Mouse (Mus musculus) hindbrain, embryonic 11.5 days (tissue): ENCODE data around the gene Fam178b. TPM values are rescaled to one million over a fixed set of nuclear protein-coding genes. Genes with fewer than 3 reads are reported as not detected.
A peak's percentile ranks its signal among the peaks of the same experiment; 100 is the strongest.

ENCODE experiments used
- ATAC-seq: fragments of 200-750 bp; cut with Nextera tagmentation; 2 replicates; pipeline ENCODE4 v1.8.0; 2017; ENCODE audit warnings: mild to moderate bottlenecking, moderate TSS enrichment, moderate library complexity; ENCODE audit not compliant: low FRiP score
- DNase-seq: peaks from one replicate; pipeline ENCODE4 v3.0.0-alpha.2; 2015; ENCODE audit warnings: low spot score
- H3K27ac ChIP-seq: fragments of 300-500 bp; sonication (generic); 2 replicates; pipeline ENCODE4 v1.5.1; 2014; ENCODE audit warnings: mild to moderate bottlenecking, low read depth, low read length
- H3K27me3 ChIP-seq: fragments of 300-500 bp; sonication (generic); 2 replicates; pipeline ENCODE4 v1.6.1; 2014; ENCODE audit warnings: mild to moderate bottlenecking, low read length, moderate library complexity, mixed read lengths; ENCODE audit not compliant: control insufficient read depth, insufficient read depth
- H3K36me3 ChIP-seq: fragments of 300-500 bp; sonication (generic); 2 replicates; pipeline ENCODE4 v1.6.1; 2014; ENCODE audit warnings: mild to moderate bottlenecking, low read length, moderate library complexity, mixed read lengths; ENCODE audit not compliant: control insufficient read depth, insufficient read depth
- H3K4me1 ChIP-seq: fragments of 300-500 bp; sonication (generic); replicated peaks from 2 replicates; pipeline ENCODE4 v1.6.1; 2014; ENCODE audit warnings: low read length, mixed read lengths; ENCODE audit not compliant: control insufficient read depth, insufficient read depth
- H3K4me2 ChIP-seq: fragments of 300-500 bp; sonication (generic); replicated peaks from 2 replicates; pipeline ENCODE4 v1.6.1; 2014; ENCODE audit warnings: mild to moderate bottlenecking, low read depth, low read length
- H3K4me3 ChIP-seq: fragments of 300-500 bp; sonication (generic); 2 replicates; pipeline ENCODE4 v1.5.1; 2014; ENCODE audit warnings: low read depth, low read length
- H3K9ac ChIP-seq: fragments of 300-500 bp; sonication (generic); 2 replicates; pipeline ENCODE4 v1.6.1; 2014; ENCODE audit warnings: low read depth, low read length
- H3K9me3 ChIP-seq: fragments of 300-500 bp; sonication (generic); 2 replicates; pipeline ENCODE4 v1.6.1; 2016; ENCODE audit warnings: low read length; ENCODE audit not compliant: control insufficient read depth
- WGBS: fragments of 180-500 bp; shearing (Covaris S2); extraction: QIAGEN DNeasy Blood & Tissue Kit; methylation state at CpG from one replicate; pipeline ENCODE4 v1.1.7; 2014; 5-methylcytosine and 5-hydroxymethylcytosine counted together
- polyA plus RNA-seq: library from polyadenylated mRNA; unstranded; fragments of >200 nt; fragmentation: Nextera tagmentation; extraction: Ambion mirVana; gene quantifications from 2 replicates; pipeline ENCODE4 v1.2.1, GENCODE M21; 2014

Fam178b gene
- polyA plus RNA-seq, 1 experiment from 2014 or later: 0.52 TPM

DNA sequence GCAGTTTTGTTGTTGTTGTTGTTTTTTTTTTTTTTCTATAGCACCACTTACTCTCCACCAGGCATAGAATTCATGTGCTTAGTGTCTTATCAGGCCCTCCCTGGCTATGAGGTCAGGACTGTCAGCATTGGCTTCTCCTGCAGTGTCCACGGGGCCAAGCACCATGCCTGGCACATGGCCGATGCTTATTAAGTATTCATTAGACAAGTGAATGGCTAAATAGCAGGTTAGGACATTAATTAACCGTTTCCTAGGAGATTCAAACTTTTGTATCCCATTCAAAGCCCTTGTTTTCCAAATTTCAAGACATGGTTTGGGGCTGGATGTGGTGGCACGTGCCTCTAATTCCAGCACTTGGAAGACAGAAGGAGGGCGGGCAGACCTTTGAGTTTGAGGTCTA is 101.7 kb downstream of the Fam178b start:
- Histone ChIP-seq H3K9ac (no peak overlapping the region), H3K4me3 (no peak overlapping the region), H3K27ac (peak overlapping the region; percentile 78; the same call in 1 of the 2 replicates), H3K9me3 (no peaks in the 10 kb centered on the region), H3K4me1 (peaks cover 8% of the 10 kb centered on the region), H3K27me3 (no peaks in the 10 kb centered on the region), H3K36me3 (no peaks in the 10 kb centered on the region), H3K4me2 (no peak overlapping the region)
- ATAC-seq: no peak
- DNase-seq: no peak
- 66% methylated on average over 5 of the region's 5 CpGs for WGBS

DNA sequence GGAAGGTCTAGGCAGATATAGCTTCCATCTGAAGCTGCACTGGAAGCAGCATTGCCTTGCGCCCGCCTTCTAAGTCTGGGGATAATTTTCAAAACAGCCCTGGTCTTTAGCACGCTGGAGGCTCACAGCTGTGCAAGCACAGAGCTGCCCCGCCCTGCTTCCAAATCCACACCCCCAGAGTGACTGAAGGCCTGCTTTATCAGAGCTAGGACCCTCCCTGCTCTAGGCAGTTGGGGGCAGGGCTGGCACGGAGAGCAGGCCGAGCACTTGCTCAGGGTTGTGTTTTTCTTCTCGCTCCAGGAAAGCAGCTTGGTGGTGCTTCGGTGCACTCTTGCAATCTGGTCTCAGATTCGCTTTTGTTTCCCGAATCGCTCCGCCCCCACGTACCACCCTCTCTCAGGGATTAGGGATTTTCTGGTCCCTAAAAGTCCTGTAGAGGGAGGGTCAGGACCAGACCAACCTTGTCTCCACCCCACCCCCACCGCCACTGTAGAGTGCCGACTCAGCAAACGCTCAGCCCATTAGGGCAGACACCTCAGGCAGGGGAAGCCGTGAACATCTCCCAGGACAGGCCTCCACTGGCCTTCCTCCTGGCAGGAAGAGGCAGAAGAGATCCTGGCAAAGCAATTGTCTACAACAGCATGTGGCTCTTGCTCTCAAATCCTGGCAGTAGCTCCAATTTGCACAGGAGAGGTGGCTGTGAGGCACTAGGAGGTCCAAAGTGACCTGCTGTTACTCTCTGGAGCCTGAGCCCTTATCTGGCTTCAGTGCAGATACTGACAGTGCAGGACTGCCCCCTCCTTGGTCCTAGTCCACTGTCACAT is 102.4 kb downstream of the Fam178b start:
- 2% methylated on average over 17 of the region's 17 CpGs for WGBS

DNA sequence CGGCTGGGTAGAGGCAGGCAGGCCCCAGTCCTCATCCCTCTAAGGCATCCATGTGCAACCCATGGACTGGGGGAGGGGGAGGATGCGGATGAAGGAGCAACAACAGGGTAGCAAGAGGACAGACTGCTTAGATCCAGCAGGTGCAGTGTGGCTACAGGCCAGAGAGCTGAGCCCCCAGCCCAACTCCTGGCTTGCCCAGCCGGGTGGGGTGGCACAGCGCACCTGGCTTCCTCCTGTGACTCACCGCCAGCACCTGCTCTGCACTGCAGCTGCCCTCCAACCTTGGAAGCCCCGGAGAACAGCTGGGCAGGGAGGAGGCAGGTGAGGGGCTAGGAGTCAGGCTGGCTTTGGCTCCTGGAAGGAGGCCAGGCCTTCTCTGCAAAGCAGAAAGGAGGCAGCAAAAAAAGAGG is 103.0 kb downstream of the Fam178b start:
- Histone ChIP-seq H3K27me3 (no peaks in the 10 kb centered on the region), H3K27ac (peak overlapping the region; percentile 78), H3K9ac (peak overlapping the region; percentile 50), H3K9me3 (no peaks in the 10 kb centered on the region), H3K4me2 (peak overlapping the region; percentile 32), H3K4me1 (peaks cover 8% of the 10 kb centered on the region), H3K4me3 (no peak overlapping the region), H3K36me3 (no peaks in the 10 kb centered on the region)
- DNase-seq: peak; percentile 35
- 27% methylated on average over 6 of the region's 6 CpGs for WGBS
- ATAC-seq: peak; percentile 61

More for the DNA sequence above, 102.4 kb downstream of the Fam178b start:
- DNase-seq (peak; percentile 70), ATAC-seq (peak; percentile 85)
- Histone ChIP-seq H3K4me3 (no peak overlapping the region), H3K4me1 (peaks cover 8% of the 10 kb centered on the region), H3K36me3 (no peaks in the 10 kb centered on the region), H3K9me3 (no peaks in the 10 kb centered on the region), H3K9ac (peak overlapping the region; percentile 50), H3K4me2 (peak overlapping the region; percentile 32), H3K27me3 (no peaks in the 10 kb centered on the region), H3K27ac (peak overlapping the region; percentile 78)

DNA sequence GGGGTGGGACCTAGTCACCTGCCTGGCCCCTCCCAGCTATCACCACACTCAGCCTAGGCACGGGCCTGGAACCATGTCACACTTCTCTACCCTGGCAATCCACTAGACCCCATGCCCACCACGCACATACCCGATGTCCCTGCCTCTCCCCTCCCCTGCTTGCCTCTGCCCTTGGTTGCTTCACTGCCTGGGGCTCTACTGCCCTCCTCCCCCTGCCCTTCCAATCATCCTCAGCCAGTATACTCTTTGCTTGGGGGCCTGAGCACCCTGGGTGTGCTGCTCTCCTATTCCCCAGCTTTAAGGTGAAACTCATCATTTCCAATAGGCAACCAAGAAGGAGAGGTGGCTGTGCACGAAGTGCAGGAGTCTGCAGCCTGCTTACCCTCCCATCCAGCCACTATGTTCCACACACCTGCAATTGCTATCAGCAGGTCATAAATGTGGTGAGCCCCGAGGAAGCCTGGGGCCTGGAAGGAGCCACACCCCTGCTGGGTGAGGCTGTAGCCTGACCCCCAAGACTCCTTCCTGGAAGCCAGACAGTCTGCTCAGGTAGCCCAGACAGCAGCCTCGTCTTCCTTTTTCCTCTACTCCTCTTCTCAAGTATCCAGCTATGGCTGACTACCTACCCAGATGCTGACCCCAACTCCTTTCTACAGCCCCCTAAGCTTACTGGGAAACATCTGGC is 105.8 kb downstream of the Fam178b start:
- H3K4me1 ChIP-seq: peaks cover 8% of the 10 kb centered on the region
- no peak overlapping the region for H3K9ac ChIP-seq
- H3K4me2 ChIP-seq: no peak overlapping the region
- H3K9me3 ChIP-seq: no peaks in the 10 kb centered on the region
- no peaks in the 10 kb centered on the region for H3K27me3 ChIP-seq
- 75% methylated on average over 6 of the region's 6 CpGs for WGBS
- DNase-seq: no peak
- ATAC-seq: no peak
- H3K4me3 ChIP-seq: no peak overlapping the region
- H3K36me3 ChIP-seq: no peaks in the 10 kb centered on the region
- H3K27ac ChIP-seq: no peak overlapping the region

DNA sequence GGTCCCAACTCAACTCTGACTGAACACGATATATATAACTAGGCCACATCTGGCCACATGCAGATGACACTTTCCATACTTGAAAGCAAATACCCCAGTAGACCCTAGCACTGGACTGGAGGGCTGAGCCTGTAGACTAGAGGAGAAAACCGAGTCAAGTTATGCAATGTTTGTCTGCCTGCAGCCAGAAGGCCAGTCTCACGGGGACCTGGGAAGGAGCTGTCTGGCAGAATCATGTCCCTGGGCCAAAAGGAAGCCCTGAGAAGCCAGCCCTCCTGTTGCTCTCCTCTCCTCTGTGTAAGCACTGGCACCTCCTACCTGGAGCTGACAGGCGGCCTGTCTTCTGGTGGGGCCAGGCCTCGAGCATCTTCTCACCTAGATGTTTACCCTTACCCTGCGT is 107.6 kb downstream of the Fam178b start:
- Histone ChIP-seq H3K36me3 (no peaks in the 10 kb centered on the region), H3K9me3 (no peaks in the 10 kb centered on the region), H3K4me3 (no peak overlapping the region), H3K27ac (no peak overlapping the region), H3K4me2 (no peak overlapping the region), H3K4me1 (peaks cover 7% of the 10 kb centered on the region), H3K9ac (no peak overlapping the region), H3K27me3 (no peaks in the 10 kb centered on the region)
- DNase-seq: no peak
- 64% methylated on average over 6 of the region's 6 CpGs for WGBS
- no peak for ATAC-seq

DNA sequence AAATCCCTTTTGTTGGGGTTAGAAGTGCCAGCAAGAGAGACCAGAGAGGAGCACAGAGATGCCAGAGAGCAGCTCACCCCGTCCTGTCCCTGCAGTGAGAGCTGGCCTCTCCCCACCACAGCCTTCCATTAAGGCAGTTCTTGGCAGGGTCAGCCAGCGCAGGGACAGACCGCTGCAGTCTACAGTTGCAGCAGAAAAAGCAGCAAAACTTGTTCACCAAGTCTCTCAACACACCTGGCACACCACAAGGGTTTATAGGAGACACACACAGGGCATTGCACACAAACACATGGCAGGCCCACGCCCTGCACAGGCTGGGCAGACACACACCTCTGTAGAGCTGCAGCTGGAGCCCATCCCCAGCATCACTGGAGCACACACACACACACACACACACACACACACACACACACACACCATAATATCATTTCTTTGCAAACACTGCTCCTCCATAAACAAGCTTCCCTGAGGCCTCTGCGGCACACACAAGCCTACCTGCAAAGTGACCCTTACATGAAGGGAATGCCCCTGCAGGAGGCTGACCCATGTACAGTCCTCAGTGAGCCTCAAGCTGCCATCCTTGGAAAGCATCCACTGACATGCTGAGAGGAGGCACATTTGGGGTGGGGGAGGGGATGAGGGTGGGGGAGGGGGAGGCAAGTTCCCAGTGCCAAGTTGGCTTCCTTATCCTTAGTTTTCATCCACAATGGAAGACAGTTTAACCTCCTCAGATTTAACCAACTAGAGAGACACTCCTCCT is 108.6 kb downstream of the Fam178b start:
- no peak overlapping the region for H3K27ac ChIP-seq
- DNase-seq (no peak), ATAC-seq (no peak)
- no peak overlapping the region for H3K4me3 ChIP-seq
- H3K36me3 ChIP-seq: no peaks in the 10 kb centered on the region
- no peaks in the 10 kb centered on the region for H3K9me3 ChIP-seq
- WGBS: 87% methylated on average over 5 of the region's 5 CpGs
- H3K27me3 ChIP-seq: no peaks in the 10 kb centered on the region
- H3K4me1 ChIP-seq: no peaks in the 10 kb centered on the region
- H3K4me2 ChIP-seq: no peak overlapping the region
- no peak overlapping the region for H3K9ac ChIP-seq

DNA sequence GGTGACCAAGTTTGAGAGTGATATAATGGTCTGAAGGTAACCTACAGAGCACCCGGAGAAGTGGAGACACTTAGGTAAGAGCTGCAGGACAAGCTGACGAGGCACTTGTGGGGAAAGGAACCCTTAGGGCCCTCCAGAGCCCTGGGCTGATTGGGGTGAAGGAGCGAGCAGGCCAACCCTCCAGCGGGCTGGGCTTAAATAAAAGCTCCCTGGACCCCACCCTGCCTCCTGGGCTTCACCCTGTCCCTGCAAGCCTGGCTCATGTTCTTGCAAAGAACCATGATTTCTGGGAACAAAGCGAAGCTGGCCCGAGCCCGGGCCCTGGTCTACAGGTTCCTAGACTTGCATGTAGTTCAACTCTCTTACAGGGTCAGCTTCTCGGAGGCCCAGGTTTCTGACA is 109.5 kb downstream of the Fam178b start:
- H3K9me3 ChIP-seq: no peaks in the 10 kb centered on the region
- no peaks in the 10 kb centered on the region for H3K27me3 ChIP-seq
- ATAC-seq (no peak), DNase-seq (no peak)
- no peak overlapping the region for H3K4me3 ChIP-seq
- H3K4me2 ChIP-seq: no peak overlapping the region
- H3K4me1 ChIP-seq: no peaks in the 10 kb centered on the region
- H3K9ac ChIP-seq: no peak overlapping the region
- no peaks in the 10 kb centered on the region for H3K36me3 ChIP-seq
- no peak overlapping the region for H3K27ac ChIP-seq
- WGBS: 85% methylated on average over 8 of the region's 8 CpGs

DNA sequence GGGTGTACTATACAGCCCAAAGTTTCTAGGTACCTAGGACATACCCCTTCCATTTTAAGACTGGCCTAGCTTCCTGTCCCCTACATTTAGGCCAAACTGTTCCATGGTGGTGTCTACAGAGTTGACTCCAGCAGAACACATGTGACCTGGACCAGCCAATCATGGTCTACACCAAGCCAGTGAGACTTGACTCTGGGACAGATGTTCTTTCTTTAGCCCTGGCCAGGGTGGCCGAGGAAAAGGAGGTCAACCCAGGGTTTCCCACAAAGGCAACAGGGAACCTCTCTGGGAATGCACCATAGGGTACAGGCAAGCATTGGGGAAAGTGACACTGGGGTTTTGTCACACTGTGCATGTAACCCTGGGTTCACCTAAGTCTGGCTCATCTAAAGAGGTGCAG is 110.3 kb downstream of the Fam178b start:
- DNase-seq: no peak
- Histone ChIP-seq H3K4me3 (no peak overlapping the region), H3K9me3 (no peaks in the 10 kb centered on the region), H3K4me2 (no peak overlapping the region), H3K4me1 (0 out of 2 replicates have a peak, but pooled peaks cover 4% of the 10 kb centered on the region), H3K27me3 (no peaks in the 10 kb centered on the region), H3K9ac (no peak overlapping the region), H3K36me3 (no peaks in the 10 kb centered on the region), H3K27ac (no peak overlapping the region)
- WGBS: 82% methylated on average over 1 of the region's 1 CpGs
- no peak for ATAC-seq
